Mouse (Mus musculus) heart, embryonic 10.5 days (tissue): ENCODE results near the gene Hoxd8. TPM values are rescaled to one million over a fixed set of nuclear protein-coding genes. Genes with fewer than 3 reads are reported as not detected.

Experiments
- DNase-seq: peaks from one replicate; pipeline ENCODE4 v3.0.0-alpha.2; 2017; ENCODE audit warnings: low spot score
- H3K27ac ChIP-seq: fragments of 300-500 bp; sonication (generic); 2 replicates; pipeline ENCODE4 v1.5.1; 2016; ENCODE audit warnings: mild to moderate bottlenecking
- H3K27me3 ChIP-seq: fragments of 300-500 bp; sonication (generic); 2 replicates; pipeline ENCODE4 v1.6.1; 2016; ENCODE audit warnings: mild to moderate bottlenecking; ENCODE audit not compliant: poor library complexity, insufficient read depth, severe bottlenecking
- H3K36me3 ChIP-seq: fragments of 300-500 bp; sonication (generic); 2 replicates; pipeline ENCODE4 v1.6.1; 2016; ENCODE audit warnings: mild to moderate bottlenecking, moderate library complexity
- H3K4me1 ChIP-seq: fragments of 300-500 bp; sonication (generic); 2 replicates; pipeline ENCODE4 v1.6.1; 2016; ENCODE audit warnings: mild to moderate bottlenecking
- H3K4me3 ChIP-seq: fragments of 300-500 bp; sonication (generic); 2 replicates; pipeline ENCODE4 v1.5.1; 2016; ENCODE audit warnings: mild to moderate bottlenecking, moderate library complexity
- H3K9me3 ChIP-seq: fragments of 300-500 bp; sonication (generic); 2 replicates; pipeline ENCODE4 v1.6.1; 2016; ENCODE audit warnings: mild to moderate bottlenecking, moderate library complexity
- WGBS: fragments of 180-500 bp; shearing (Covaris S2); methylation state at CpG from one replicate; pipeline ENCODE4 v1.1.7; 2016; 5-methylcytosine and 5-hydroxymethylcytosine counted together
- polyA plus RNA-seq: library from polyadenylated mRNA; unstranded; fragments of >200 nt; fragmentation: Nextera tagmentation; extraction: Ambion mirVana; gene quantifications from 2 replicates; pipeline ENCODE4 v1.2.1, GENCODE M21; 2016

The Hoxd8 gene
- polyA plus RNA-seq, 1 experiment from 2014 or later = 1.3 TPM

DNA sequence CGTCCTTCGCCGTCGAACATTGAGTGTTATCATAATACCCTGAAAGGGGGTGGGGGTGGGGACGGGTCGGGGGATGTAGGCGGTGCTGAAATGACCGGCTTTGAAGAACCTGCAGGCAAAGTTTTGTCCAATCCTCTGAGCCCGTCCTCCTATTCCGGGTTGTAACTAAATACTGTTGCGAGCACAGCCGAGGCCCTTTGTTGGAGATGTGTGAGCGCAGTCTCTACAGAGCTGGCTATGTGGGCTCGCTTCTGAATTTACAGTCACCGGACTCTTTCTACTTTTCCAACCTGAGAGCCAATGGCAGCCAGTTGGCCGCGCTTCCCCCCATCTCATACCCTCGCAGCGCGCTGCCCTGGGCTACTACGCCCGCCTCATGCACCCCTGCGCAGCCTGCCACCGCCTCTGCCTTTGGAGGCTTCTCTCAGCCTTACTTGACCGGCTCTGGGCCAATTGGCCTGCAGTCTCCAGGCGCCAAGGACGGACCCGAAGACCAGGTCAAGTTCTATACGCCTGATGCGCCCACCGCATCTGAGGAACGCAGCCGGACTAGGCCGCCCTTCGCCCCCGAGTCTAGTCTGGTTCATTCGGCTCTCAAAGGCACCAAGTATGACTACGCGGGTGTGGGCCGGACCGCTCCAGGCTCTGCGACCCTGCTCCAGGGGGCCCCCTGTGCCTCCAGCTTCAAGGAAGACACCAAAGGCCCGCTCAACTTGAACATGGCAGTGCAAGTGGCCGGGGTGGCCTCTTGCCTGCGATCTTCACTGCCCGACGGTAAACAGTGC lies 29.3 kb upstream of the Hoxd8 start, which contains the start of gene Hoxd12:
Hoxd12 (plus strand) TSS at position 133 of the 785 bp plus-strand sequence.
- DNase-seq = peak; percentile 74
- Histone ChIP-seq H3K36me3 (no peaks in the 10 kb centered on the region), H3K9me3 (no peaks in the 10 kb centered on the region), H3K4me3 (peak within 1 kb of the TSS; percentile 16; the same call in 1 of the 2 replicates), H3K27ac (no peak within 1 kb of the TSS), H3K4me1 (peaks cover 27% of the 10 kb centered on the region), H3K27me3 (peaks cover 100% of the 10 kb centered on the region)
- WGBS = 2% methylated on average over 47 of the region's 47 CpGs

DNA sequence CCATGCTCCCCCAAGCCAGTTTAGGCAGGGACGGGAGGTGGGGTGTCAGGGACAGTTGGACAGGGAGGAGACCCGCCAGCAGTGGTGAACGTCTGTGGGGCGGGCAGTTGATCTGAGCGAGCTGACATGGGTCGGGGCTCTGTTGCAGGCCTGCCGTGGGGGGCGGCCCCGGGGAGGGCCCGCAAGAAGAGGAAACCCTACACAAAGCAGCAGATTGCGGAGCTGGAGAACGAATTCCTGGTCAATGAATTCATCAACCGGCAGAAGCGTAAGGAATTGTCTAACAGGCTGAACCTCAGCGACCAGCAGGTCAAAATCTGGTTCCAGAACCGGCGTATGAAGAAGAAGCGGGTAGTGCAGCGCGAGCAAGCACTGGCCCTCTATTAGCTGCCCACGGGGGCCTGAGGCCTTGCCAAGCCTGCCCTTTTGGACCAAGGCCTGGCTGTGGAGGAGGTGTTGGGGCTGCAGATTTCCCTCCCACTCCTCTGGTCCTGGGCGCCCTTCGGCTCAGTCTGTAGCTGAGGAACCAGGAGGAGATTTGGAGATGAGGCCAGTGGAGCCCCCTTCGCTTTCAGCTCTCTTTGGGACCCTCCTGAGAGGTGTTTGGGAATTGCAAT lies 28.6 kb upstream of the Hoxd8 start:
- DNase-seq = peak; percentile 67
- no peaks in the 10 kb centered on the region for H3K36me3 ChIP-seq
- H3K4me3 ChIP-seq = 0 out of 2 replicates have a peak overlapping the region, but pooled peaks have one; percentile 16
- peaks cover 32% of the 10 kb centered on the region for H3K4me1 ChIP-seq
- H3K27ac ChIP-seq = no peak overlapping the region
- peaks cover 100% of the 10 kb centered on the region for H3K27me3 ChIP-seq
- 6% methylated on average over 23 of the region's 24 CpGs for WGBS
- no peaks in the 10 kb centered on the region for H3K9me3 ChIP-seq

DNA sequence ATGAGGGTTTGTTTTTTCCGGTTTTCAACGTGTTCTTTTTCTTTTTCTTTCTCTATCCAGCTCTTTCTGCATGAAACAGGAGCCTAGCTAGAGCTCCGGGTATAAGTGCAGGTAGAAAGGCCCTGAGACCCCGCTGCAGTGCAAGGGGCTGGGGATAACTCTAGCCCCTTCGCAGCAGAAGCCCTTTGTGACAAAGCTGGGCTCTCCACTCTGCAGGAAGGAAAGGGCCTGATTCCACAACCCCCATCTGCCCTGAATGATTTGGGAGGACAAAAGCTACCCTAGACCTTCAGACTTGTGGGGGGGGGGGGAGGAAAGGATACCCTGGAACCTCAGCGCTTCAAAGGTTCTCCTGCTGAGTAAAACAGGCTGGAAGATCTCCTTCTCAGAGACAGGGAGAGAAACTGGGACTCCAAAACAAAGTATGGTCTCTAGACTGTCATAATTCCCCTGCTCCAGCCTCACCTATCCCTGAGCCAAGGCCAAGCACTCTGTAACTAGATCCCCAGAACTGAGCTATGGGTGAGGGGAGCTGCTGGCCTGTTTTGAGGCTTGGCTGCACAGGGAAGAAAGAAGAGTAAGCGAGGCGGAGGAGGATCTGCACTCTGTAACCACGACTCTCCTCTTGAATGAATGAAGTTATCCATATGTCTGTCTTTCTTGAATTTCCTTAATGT lies 27.9 kb upstream of the Hoxd8 start:
- WGBS = 3% methylated on average over 9 of the region's 9 CpGs
- Histone ChIP-seq H3K36me3 (no peaks in the 10 kb centered on the region), H3K27ac (no peak overlapping the region), H3K4me1 (peaks cover 33% of the 10 kb centered on the region), H3K4me3 (no peak overlapping the region), H3K9me3 (no peaks in the 10 kb centered on the region), H3K27me3 (peaks cover 100% of the 10 kb centered on the region)
- peak; percentile 73 for DNase-seq

DNA sequence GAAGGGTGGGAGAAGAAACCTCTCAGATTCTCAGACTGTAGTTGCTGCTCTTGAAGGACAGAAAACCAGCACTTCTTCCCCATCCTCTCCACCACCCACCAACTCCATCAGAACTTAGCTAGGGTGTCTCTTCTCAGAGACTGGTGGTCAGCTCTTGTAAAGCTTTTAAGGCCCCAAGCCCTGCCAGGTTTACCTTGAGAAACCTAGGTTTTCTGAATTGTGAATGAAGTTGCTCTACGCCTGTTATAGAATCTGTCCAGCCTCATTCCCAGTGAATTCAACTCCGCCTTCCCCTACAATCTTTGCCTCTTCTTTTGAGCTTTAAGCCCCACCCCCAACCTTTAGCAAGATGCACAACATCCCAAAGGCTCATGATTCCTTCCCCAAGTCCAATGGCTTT lies 27.3 kb upstream of the Hoxd8 start:
- WGBS = 11% methylated on average over 2 of the region's 2 CpGs
- peak; percentile 71 for DNase-seq

DNA sequence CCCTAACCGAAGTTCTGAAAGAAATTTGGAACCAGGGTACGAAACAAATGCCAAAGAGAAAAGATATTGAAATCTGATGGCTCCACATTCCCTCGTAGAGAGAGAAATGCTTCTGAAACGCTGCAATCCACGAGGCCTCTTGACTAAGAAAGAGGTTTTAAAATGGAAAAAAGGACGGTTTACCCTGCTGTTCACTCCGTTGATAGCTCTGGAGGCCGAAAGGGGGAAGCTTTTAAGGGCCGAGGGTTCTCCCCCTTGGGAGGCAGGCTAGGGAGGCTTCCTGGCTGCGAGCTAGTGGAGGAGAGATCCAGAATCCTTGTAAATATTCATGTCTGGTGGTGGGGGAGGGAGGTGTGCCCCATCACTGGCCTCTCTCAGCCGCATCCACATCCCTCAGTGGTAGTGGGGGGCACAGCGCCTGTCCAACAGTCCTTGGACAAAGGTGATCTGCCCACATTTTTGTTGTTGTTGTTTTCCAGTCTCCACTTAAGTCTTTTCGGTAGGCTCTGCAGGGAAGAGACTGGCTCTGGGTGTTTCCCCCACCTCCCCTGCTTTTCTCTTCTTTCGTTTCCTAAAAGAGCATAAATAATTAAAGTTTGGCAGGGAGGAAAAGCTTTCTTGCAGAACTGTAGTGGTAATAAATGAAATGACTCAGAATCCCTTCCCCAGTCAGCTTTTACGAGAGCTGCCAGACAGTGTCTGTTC lies 25.4 kb upstream of the Hoxd8 start, which contains the start of gene Hoxd11:
Hoxd11 (plus strand) TSS at position 667 of the 705 bp plus-strand sequence.
- DNase-seq = peak; percentile 66
- peaks cover 100% of the 10 kb centered on the region for H3K27me3 ChIP-seq
- H3K36me3 ChIP-seq = no peaks in the 10 kb centered on the region
- H3K9me3 ChIP-seq = no peaks in the 10 kb centered on the region
- 2% methylated on average over 15 of the region's 15 CpGs for WGBS
- H3K27ac ChIP-seq = no peak within 1 kb of the TSS
- peaks cover 39% of the 10 kb centered on the region for H3K4me1 ChIP-seq
- peak within 1 kb of the TSS; percentile 38; the same call in 1 of the 2 replicates for H3K4me3 ChIP-seq

More for the DNA sequence above, 27.3 kb upstream of the Hoxd8 start:
- no peak overlapping the region for H3K4me3 ChIP-seq
- H3K9me3 ChIP-seq = no peaks in the 10 kb centered on the region
- H3K36me3 ChIP-seq = no peaks in the 10 kb centered on the region
- H3K27ac ChIP-seq = no peak overlapping the region
- peaks cover 39% of the 10 kb centered on the region for H3K4me1 ChIP-seq
- peaks cover 100% of the 10 kb centered on the region for H3K27me3 ChIP-seq

DNA sequence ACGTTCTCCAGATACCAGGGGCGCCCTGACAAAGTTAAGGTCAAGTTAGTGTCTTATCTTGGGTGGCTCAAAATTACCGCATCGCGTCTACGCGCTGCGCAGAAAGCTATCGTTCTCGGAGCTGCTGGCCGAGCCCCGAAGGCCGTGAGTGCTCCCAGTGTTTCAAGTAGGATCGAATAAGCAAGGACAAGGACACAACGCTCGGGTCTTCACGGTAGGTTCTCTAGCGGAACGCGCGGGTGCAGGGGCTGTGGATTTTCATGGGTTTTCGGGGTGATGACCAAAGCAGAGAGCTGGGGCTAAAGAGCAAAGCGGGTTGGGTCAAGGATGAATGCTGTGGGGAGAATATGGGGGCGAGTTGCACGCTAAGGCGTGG lies 24.8 kb upstream of the Hoxd8 start:
- H3K4me1 ChIP-seq = peaks cover 38% of the 10 kb centered on the region
- WGBS = under 1% methylated on average over 26 of the region's 26 CpGs
- no peaks in the 10 kb centered on the region for H3K9me3 ChIP-seq
- H3K36me3 ChIP-seq = no peaks in the 10 kb centered on the region
- H3K27me3 ChIP-seq = peaks cover 100% of the 10 kb centered on the region
- no peak for DNase-seq
- peak overlapping the region; percentile 38; the same call in 1 of the 2 replicates for H3K4me3 ChIP-seq
- H3K27ac ChIP-seq = no peak overlapping the region

DNA sequence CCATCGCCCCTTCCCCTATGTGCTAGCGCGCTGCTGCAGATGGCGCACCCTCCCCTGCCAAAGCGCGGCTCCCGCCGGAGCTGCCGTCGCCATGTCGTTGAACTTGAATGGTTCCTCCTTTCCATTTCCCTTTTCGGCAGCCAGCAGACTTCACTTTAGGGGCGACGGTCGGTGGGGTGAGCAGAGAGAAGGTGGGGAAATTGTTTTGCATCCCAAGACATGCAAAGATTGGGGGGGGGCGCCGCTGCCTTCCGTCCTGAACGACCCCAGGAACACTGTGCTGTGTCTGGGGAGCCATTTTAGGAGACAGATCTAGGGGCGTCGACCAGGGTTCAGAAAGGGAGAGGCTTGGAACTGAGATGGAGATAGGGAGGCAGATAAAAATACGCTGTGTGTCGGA lies 24.4 kb upstream of the Hoxd8 start:
- WGBS = under 1% methylated on average over 23 of the region's 23 CpGs
- H3K27ac ChIP-seq = no peak overlapping the region
- DNase-seq = no peak
- H3K4me3 ChIP-seq = peak overlapping the region; percentile 38; the same call in 1 of the 2 replicates
- peaks cover 100% of the 10 kb centered on the region for H3K27me3 ChIP-seq
- H3K36me3 ChIP-seq = no peaks in the 10 kb centered on the region
- H3K4me1 ChIP-seq = peaks cover 35% of the 10 kb centered on the region
- no peaks in the 10 kb centered on the region for H3K9me3 ChIP-seq

DNA sequence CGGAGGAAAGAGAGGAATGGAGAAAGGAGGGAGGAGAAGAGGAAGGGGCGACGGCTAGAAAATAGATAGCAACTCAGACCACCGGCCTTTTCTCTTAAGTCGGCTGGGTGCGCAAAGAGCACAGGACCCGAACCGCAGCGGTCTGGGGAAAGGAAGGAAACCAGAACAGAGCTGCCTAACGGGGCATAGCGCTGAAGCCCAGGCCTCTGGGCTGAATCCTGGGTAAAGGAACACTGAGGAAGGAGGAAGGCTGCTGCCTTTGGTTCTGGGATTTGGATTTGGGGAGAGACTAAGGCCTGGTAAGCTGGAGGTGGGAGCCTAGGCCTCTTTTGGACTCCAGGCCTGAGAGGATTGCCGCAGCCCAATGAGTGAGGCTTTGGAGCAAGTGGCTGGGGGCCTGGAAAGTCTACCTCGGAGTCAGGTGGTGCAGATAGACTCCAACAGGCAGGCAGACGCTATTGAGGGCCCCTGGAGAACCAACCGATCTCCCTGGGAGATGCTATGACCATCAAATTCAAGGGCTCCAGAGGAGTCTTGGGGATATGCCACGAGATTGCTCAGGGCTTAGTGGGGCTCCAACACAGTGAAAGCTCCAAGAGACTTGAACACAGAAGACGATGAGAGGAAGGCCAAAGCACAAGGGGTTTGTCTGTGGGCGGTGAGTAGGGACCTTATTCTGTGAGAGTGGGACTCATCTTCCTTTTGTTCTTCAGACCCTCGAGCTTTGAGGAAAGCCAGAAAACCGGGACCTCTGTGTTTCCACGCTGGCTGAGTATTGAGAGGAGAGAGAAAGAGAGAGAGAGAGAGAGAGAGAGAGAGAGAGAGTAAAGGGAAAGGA lies 23.6 kb upstream of the Hoxd8 start:
- Histone ChIP-seq H3K9me3 (no peaks in the 10 kb centered on the region), H3K36me3 (no peaks in the 10 kb centered on the region), H3K27me3 (peaks cover 100% of the 10 kb centered on the region), H3K4me3 (no peak overlapping the region), H3K27ac (no peak overlapping the region), H3K4me1 (peaks cover 28% of the 10 kb centered on the region)
- WGBS = 1% methylated on average over 21 of the region's 21 CpGs
- no peak for DNase-seq

DNA sequence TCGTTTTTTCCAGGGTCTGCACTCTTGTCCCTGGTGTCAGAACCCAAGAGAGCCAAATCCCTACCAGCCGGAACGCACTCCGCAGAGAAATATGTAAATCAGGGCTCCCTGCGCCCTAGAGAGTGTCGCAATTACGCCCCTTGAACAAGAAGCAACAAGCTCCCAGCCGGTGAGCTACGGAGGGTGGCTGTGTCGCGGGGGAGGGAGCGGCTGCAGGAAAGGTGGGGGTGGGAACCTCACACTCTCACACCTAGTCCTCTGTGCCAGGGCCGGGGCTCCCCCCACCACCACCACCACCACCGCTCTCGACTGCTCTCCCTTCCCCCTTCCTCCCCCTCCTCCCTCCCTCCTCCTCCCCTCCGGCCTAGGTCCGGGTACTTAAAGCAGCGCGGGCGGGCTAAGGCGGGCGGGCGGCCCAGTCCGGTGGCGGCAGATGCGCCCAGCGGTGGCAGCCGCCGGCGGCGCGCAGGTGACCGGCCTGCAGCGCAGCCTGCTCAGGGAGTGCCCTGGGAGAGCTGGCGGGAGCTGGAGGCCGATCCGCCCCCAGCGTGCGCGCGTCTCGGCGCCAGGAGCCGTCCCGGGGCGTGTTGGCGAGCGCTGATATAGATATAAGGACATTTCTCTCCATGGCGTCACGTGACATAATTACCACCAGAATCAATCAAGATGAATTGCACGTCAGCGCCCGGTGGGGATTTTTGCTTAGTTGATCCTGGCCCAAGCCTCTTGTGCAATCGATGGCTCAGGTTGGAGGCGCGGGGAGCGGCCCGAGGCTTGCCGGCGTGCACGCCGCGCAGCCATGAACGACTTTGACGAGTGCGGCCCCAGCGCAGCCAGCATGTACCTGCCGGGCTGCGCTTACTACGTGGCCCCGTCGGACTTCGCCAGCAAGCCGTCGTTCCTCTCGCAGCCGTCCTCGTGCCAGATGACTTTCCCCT lies 22.6 kb upstream of the Hoxd8 start:
- under 1% methylated on average over 77 of the region's 78 CpGs for WGBS
- no peak overlapping the region for H3K27ac ChIP-seq

DNA sequence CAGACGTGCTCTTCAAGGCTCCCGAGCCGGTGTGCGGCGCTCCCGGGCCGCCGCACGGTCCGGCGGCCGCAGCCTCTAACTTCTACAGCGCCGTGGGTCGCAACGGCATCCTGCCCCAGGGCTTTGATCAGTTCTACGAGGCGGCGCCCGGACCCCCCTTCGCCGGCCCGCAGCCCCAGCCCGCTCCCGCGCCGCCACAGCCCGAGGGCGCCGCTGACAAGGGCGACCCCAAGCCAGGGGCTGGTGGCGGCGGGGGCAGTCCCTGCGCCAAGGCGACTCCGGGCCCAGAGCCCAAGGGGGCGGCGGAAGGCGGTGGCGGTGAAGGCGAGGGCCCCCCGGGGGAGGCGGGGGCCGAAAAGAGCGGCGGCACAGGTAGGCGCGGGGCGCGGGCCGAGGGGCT lies 21.6 kb upstream of the Hoxd8 start:
- no peaks in the 10 kb centered on the region for H3K9me3 ChIP-seq
- 1% methylated on average over 41 of the region's 51 CpGs for WGBS
- H3K4me1 ChIP-seq = peaks cover 32% of the 10 kb centered on the region
- peak overlapping the region; percentile 45 for H3K4me3 ChIP-seq
- DNase-seq = no peak
- H3K27ac ChIP-seq = no peak overlapping the region
- H3K36me3 ChIP-seq = no peaks in the 10 kb centered on the region
- peaks cover 100% of the 10 kb centered on the region for H3K27me3 ChIP-seq

More for the DNA sequence above, 22.6 kb upstream of the Hoxd8 start:
- Histone ChIP-seq H3K9me3 (no peaks in the 10 kb centered on the region), H3K36me3 (no peaks in the 10 kb centered on the region), H3K4me3 (peak overlapping the region; percentile 45), H3K4me1 (peaks cover 27% of the 10 kb centered on the region), H3K27me3 (peaks cover 100% of the 10 kb centered on the region)
- DNase-seq = no peak

DNA sequence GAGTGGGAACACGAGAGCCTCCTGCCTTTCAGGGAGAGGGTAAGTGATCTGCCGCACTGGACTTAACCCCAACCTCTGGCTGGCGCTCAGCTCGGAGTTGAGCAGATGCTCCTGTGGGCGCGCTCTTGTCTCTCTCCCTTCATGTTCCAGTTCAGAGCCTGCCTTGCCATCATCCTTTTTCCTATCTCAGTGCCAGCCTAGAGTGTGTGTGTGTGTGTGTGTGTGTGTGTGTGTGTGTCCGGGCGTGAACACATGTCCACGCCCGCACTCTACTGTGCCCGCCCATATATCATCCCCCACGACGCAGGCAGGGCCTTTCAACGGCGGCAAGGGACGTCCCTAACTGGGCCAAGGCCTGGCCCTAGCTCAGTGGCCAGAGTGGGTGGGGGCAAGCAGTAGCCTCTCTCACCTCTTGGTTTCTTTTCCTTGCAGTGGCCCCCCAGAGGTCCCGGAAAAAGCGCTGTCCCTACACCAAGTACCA lies 20.9 kb upstream of the Hoxd8 start:
- DNase-seq = no peak
- Histone ChIP-seq H3K4me3 (0 out of 2 replicates have a peak overlapping the region, but pooled peaks have one; percentile 8), H3K9me3 (no peaks in the 10 kb centered on the region), H3K27ac (no peak overlapping the region), H3K4me1 (peaks cover 32% of the 10 kb centered on the region), H3K36me3 (no peaks in the 10 kb centered on the region), H3K27me3 (peaks cover 100% of the 10 kb centered on the region)
- under 1% methylated on average over 18 of the region's 18 CpGs for WGBS
